Mouse (Mus musculus) 3134 (cell line): ENCODE data around the gene Ilk.
"Not testable (repeated sequence)": the region's sequence is repeated elsewhere in the genome, so short reads cannot be mapped to it uniquely, and the experiment has no call there.

ENCODE experiments used
- DNase-seq: peaks from one replicate; pipeline ENCODE4 v3.0.0-alpha.2; 2011; ENCODE audit warnings: low spot score; ENCODE audit not compliant: insufficient read length; ENCODE audit errors: extremely low read depth

Gene Ilk

DNA sequence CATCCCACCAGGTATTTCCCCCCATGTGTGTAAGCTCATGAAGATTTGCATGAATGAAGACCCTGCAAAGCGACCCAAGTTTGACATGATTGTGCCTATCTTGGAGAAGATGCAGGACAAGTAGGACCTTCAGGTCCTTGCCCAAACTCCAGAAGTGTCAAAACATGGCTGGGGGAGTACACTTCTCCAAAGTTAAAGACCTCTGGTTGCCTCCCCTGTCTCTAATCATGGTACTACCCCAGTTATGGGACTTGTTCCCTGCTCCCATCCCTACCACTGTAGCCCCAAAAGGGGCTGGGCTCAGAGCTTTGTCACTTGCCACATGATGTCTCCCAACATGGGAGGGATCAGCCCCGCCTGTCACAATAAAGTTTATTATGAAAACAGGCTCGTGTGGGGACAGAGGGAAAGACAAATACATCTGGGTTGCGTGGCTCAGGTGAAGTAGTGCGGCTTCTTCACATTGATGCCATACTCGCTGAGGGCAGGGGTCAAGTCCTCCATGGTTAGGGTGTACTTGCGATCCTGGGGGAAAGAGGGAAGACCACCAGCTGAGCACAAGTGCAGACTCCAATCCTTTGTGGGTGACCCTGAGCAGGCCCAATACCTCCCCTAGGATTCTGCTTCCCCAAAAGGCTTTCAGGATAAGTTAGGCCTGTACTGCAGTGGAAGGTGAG is 6.3 kb downstream of the Ilk start:
- DNase-seq, result not testable (repeated sequence)

DNA sequence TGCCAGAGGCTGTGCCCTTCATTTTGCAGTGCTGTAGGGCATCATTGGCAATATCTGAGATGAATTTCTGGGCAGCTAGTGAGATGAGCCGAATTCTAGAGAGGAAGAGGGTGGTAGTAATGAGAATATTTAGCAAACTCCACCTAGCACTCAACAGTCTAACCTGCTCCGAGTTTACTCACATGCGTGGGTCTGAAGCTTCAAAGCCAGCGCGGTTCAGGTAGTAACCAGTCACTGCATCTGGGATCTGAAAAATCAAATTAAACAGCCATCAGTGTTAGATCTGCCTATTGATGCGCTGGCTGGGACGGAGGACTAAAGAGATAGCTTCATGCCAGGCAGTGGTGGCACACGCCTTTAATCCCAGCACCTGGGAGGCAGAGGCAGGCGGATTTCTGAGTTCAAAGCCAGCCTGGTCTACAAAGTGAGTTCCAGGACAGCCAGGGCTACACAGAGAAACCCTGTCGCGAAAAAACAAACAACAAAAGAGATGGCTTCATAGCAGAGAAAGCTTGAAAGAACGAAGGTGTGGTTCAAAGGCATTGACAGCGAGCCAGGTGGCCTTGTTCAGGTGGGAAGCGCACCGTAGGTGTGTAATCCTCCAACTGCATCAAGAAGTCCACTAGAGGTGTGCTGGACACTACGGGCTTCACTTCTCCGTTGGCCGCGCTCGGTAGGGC is 7.0 kb downstream of the Ilk start:
- not testable (repeated sequence) for DNase-seq

DNA sequence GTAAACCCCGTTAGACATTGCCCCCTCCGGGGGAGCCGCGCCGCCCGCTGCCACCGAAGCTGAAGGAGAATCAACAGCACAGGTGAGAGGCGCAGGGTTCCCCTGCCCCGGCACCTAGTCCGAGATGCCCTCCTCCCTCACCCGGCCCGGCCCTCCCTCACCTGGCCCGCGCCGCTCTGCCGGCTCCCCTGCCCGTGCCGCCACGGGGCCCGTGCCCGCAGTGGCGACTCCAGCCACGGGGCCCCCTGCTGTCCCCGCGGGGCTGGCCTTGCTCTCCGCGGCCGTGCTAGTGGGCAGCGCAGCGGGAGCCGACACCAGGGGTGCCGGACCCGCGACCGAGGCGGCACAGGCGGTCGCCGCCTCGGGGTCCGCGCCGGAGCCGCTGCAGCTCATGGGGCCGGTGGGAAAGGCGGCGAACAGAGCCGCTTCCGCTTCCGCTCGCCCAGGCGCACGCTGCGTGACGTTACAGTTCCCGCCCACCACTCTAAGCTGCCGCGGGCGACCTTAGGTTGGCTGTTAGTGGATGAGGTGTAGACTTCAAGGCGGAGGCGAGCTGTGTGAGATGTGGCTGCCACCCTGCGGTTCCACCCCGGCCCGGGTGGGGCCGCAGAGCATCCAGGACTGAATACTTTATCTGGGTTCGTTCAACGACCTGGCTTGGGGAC is 7.7 kb downstream of the Ilk start, which contains the start of gene Taf10:
Gene Taf10 (minus strand): TSS at position 436 of the 665 bp plus-strand sequence.
- DNase-seq, result peak; percentile 94

DNA sequence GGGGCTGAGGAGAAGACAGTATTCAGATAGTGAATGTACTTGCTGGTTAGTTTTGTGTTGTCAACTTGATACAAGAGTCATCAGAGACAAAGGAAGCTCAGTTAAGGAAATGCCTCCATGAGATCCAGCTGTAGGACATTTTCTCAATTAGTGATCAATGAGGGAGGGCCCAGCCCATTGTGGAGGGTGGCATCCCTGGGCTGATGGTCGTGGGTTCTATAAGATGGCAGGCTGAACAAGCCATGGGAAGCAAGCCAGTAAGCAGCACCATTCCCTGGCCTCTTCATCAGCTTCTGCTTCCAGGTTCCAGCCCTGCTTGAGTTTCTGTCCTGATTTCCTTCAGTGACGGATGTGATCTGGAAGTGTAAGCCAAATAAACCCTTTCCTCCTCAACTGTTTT is 11.4 kb downstream of the Ilk start:
- DNase-seq, result no peak

DNA sequence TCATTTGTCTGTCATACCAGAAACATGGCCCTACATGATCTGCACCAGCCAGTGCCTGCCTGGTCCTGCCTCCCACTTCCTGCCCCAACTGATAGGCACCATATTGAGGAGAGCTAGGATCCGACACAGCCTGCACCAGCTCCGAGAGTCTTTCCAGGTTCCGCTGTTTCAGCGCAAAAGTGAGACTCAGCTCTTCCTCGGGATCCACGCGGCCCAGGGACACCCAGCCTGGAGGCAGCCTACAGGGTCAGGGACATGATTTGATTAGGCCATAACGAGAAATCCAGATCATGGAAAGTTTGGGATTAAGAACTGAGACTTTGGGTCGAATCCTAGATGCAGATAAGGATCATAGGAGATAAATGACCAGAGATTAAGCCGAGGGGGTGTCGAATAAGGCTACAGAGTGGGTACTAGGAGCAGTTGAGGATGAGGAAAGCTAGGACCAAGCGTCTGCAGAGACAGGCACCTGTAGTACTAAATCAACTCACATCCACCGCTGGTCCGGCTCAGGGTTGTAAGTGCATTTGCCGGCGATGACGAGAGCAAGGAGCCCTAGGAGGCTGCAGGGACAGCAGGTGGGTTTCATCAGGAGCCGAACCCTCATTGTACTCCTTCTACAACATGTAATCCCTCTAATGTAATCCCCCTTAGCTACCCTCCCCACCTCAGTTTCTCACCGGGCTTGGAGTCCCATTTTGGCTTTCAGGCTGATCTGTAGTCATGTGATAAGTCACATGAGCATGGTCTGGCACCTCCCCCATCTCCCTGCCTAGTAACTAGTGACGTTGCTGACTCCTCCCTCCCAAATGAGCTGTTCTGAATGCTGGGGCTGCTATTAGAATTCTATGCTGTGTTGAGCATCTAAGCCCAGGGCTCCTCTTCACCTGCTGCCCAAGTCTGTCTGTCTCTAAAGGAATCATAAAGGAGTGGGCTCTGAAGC is 15.4 kb downstream of the Ilk start, which contains the start of gene Tpp1:
Gene Tpp1 (minus strand): TSS at position 745 of the 943 bp plus-strand sequence.
- DNase-seq, result peak; percentile 68

DNA sequence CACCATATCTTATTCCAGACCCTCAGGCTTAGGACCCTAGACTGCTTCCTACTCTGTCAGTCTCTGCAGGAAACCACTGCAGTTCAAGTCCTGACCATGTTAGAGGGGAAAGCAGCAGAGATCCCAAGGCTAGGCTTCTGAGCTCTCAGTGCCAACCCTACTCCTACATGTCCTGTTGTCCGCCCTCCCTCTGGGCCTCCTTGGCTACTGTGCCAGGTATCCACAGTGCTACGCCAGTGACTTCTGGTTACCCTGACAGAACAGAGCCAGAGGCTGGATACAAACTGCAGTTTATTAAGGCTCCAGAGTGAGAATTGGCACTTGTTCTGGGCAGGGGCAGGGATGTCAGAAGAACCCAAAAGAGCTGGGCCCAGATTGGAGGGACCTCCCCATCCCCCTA is 16.3 kb downstream of the Ilk start:
- no peak for DNase-seq

DNA sequence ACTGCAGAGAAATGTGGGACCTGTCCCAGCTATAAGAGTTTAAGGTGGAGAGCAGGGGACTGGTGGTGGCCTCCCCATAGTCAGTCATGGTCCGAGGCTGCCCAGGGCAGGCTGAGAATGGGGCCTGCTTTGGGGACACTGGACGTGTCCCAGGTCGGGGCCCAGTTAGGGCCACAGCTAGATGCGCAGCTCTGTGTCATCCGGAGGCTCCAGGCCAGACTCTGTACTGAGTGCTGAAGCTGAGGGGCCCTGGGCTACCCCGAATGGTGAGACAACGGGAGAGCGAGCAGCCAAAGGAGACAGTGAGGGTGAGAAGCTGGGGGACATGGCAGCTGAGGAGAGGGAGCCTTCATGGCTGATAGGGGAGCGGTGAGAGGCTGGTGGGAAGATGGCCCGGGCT is 16.9 kb downstream of the Ilk start:
- no peak for DNase-seq

DNA sequence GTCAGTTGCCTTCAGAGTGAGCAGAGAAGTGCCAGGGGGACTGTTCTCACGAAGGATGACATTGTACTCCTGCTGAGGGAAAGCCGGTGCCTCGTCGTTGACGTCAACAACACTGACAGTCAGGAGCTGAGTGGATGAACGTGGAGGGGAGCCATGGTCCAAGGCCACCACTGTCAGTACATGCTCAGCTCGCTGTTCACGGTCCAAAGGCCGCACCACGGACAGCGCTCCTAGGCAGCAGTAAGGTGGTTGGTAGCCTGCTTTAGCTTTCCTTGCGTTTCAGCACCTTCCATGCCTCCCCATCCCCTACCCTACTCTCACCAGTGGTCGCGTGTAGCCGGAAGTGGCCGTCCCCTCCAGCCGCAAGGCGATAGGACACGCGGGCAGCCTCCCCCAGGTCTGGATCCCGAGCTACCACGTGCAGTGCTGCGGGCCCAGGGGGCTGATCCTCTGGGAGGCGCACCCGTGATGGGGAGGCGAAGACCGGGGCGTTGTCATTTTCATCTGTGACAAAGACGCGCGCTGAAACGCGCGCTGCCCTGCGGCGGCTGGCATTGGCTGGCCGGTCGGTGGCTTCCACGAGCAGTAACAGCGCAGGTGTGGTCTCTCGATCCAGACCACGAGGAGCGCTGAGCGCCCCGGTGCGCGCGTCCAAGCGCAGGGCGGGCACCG is 25.6 kb downstream of the Ilk start:
- no peak for DNase-seq

DNA sequence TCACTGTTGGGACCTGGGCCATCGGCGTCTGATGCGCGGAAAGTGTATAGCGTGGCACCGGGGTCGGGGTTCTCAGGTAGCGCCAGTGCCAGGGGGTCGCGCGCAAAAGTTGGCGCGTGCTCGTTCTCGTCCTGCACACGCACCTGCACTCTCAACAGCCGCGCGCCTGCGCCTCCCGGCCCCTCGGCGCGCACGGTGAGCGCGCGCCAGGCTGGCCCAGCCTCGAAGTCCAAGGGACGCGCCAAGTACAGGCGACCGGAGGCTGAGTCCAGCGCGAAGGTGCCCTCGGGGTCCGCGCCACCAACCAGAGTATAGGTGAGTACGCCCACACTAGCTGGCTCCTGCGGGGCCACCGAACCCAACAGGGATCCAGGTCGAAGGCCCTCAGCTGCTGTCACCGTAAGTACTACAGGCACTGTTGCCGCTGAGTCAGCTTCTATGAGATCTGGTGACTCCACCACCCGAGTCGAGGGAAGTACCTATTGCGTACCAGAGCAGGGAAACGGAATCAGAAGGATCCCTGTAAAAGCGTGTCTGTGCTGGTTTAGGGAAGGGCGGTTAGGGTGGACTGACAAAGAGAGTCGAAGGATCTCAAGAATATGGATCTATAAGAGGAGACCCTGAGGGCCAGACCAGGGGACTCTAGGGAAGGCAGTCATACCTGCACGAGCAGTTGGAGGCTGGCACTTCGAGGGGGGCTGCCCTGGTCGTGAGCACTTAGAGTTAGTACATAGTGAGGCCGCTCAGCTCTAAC is 26.3 kb downstream of the Ilk start:
- no peak for DNase-seq

DNA sequence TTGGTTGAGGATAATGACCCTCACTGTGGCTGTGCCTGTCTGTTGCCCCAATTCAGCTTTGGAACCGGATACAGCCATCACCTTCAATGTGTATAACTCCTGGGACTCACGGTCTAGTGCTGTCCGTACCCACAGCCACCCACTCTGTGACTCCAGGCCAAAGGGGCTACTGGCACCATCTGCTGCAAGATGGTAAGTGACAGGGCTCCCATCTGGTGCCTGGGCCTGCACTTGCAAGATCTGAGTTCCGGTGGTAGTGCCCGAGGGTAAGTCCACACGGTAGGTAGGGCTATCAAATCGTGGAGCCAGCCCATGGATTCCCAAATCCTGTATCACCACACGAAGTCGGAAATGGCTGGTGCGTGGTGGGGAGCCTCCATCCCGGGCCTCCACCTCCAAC is 27.9 kb downstream of the Ilk start:
- no peak for DNase-seq

DNA sequence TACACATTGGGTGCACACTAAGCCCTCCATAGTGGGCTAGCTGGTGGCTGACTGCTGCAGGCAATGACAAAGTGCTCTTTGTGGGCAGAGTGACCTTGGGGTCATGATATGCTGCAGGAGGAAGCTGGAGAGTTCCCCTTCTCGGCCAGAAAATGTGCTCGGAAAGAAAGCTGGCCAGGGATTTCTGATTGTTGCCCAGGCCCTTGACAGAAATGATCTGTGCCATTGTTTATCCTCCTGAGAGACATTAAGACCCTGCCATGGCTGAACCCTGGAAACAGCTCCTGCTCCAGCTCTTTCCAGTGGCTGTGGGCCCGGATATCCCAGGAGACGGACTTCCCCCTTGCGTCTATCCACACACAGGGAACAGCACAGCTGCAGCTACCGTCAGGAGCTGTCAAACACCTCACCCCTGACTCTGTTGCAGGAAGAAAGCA is 31.4 kb downstream of the Ilk start:
- no peak for DNase-seq

DNA sequence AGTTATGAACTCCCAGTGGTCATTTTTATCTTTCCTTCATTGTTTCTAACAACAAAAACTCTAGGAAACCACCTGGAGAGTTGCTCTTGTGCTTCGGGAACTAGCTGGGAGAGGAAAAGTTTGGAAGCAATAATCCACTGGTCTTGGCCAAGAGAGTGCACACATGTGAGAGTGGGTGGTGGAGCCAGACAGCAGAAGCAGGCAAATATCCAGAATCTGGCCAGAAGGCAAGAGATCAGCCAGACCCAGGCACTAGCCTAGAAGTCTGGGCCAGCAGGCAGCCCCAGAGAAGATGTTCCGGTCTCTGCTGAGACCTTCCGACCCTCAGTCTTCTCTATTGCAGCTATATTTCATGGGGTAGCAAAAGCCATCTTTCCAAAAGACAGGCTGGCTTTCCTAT is 33.6 kb downstream of the Ilk start:
- no peak for DNase-seq

DNA sequence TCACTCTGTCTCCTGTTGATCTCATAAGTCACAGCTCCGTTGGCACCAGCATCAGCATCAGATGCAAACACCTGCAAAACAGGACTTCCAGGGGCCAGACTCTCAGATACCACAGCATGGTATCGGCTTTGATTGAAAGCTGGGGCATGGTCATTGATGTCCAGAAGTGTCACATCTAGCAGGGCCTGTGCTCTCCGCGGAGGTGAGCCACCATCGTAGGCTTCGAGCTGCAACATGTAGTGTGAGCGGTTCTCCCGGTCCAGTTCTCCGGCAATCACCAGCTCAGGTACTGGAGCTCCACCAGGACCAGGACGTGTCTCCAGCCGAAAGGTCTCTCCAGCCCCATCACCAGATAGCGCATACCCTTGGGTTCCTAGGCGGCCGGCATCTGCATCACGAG is 35.9 kb downstream of the Ilk start:
- no peak for DNase-seq

DNA sequence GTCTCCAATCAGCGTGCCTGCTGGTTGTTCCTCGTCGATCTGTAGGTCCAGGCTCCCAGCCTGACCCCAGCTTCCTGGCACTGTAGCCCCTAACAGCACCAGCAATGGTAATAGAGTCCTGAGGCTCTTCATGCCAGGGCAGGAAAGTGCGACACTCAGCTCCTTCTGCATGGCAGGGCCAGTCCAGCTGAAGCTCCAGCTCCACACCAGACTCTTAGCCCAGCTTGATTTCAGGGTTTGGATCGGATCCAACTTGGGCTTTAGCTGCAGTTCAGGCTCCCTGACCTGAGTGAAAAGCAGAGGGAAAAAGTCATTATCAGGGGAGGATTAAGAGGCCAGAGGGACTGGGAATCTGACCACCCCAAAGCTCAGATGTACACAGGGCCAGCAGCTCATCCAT is 36.6 kb downstream of the Ilk start:
- DNase-seq, result no peak

DNA sequence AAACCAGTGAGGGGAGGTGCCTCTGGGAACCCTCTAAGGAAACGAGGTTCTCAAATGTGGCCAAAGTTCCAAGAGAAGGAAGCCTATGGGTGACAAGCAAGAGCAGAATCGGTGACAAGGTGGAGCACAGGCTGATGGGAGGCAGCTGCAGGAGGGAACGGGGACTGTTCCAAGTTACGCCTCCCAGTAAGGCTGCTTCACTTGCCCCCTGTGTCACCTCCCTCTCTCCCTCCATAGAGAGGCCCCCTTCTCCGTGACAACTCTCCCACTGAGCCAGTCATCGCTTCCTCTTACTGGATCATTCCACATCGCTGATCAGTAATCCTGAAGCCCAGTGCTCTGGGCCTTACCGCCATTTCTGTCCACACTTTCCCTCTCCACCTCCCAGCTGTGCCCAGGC is 38.3 kb downstream of the Ilk start:
- no peak for DNase-seq

DNA sequence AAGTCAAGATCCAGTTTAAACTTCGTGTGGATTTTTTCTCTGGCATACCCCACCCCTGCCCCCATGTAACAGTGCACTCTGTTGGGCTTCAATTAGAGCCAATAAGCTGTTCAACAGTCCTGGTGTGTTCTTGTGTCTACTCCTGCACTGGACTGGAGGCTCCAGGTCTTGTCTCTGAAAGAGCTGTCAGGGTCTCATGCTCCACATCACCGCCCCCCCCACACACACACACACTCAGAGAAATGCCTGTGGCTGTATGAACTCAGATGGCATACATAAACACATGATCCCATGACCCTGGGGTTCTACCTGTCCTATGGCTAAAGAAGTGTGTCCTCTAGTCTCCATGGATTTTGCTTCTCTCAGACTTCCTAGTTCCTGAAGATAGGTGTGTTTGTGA is 39.6 kb downstream of the Ilk start:
- DNase-seq, result no peak

DNA sequence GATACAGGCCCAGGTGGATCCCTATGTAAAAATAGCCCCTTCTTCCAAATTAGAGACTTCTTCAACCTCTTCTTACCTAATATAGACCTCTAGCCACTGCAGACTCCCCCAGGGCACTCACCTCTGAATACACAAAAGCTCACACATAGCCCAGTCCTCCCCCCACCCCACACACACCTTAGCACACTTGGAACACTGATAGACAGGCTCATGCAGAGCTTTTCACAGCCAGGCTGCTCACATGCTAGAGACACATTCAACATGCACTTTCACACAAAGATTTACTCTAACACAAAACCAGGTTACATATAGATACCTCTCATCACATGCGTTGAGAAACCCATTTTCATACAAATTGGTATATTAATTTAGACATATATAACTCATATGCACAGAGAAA is 40.9 kb downstream of the Ilk start:
- no peak for DNase-seq

DNA sequence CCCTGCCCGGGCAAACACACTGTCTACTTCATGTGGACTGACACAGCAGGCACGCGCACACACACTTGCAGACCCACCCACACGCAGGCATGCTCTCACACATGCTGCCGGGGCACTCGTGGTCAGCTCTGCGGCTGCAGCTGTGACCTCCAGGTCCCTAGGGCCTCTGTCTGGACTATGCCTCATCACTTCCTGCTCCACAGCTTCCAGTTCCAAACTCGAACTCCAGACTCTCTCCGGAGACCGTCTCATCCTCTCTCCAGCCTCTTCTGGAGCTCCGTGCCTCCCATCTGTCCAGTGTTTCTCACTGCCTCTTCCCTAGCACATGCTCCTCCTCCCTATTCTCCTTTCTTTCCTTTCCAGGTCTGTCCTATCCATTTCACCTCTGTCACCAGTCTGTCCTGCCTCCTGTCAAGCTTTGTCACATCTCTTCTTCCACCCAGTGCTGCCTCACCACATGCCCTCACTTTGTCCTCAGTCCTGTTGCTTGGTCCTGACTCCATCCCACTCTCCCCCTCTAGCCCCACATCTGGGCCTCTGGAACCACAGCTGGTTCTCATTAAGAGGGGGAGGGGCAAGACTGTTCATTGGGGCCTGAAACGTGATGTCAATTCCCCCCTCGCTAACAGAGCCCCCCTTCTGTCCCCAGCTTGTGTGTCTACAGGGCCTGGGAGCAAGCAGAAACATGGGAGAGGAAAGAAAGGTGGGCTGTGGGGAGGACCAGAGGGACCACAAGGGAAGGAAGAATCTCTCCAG is 41.6 kb downstream of the Ilk start:
- DNase-seq, result peak; percentile 89
